Mouse (Mus musculus): ENCODE measurements around the gene Thbs3. TPM values are rescaled to one million over a fixed set of nuclear protein-coding genes. Genes with fewer than 3 reads are reported as not detected.

Thbs3 gene
- polyA plus RNA-seq, 1 experiment from 2014 or later = 48.2 TPM

DNA sequence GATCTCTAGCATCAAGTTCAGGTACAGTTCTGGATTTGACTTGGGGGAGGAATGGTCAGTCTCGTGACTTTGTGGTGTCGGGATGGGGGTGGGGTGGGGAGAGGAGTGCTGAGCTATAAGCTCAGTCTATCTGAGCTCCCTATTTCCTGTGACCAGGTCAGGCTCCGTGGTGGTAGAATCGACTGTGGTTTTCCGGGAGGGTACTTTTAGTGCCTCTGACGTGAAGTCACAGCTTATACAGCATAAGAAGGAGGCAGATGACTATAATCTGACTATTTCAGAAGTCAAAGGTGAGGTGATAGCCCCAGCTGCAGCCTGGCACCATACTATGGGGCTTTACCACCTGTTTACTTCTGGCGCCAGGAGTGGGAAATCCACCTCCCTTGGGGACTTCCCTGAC is 16.4 kb downstream of the Thbs3 start:
- WGBS = 82% methylated on average over 7 of the region's 7 CpGs
- no peak for ATAC-seq (ENCODE audit: low FRiP score, low read depth)
- H3K27me3 ChIP-seq (replicated peaks) = no peaks in the 10 kb centered on the region; the same call in 1 of the 2 replicates

DNA sequence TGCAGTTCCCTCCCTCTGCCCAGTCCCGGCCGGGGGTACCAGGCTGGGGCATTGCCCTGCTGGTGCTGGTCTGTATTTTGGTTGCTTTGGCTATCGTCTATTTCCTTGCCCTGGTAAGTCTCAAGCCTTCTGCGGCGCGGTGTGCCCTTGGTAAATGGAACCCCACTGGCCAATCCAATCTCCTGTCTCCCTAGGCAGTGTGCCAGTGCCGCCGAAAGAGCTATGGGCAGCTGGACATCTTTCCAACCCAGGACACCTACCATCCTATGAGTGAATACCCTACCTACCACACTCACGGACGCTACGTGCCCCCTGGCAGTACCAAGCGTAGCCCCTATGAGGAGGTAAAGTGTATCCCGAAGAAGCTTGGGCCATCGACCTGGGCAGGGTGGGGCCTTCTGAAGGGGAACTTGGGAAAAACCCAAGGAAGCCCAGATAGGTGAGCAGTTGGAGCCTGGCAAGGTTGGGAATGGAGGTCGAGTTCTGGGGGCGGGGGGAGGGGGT is 16.8 kb downstream of the Thbs3 start:
- no peak for ATAC-seq (ENCODE audit: low FRiP score, low read depth)
- no peak overlapping the region for H3K9ac ChIP-seq
- H3K36me3 ChIP-seq = peaks cover 35% of the 10 kb centered on the region
- 77% methylated on average over 16 of the region's 16 CpGs for WGBS
- H3K27ac ChIP-seq = no peak overlapping the region
- H3K4me1 ChIP-seq = peaks cover 23% of the 10 kb centered on the region
- no peaks in the 10 kb centered on the region; the same call in 1 of the 2 replicates for H3K27me3 ChIP-seq (replicated peaks)
- no peaks in the 10 kb centered on the region for H3K9me3 ChIP-seq
- no peak overlapping the region for H3K4me2 ChIP-seq (replicated peaks)
- no peak overlapping the region for H3K4me3 ChIP-seq

More for the DNA sequence above, 16.4 kb downstream of the Thbs3 start:
- Histone ChIP-seq H3K9ac (no peak overlapping the region), H3K4me1 (peaks cover 28% of the 10 kb centered on the region), H3K4me3 (no peak overlapping the region), H3K9me3 (no peaks in the 10 kb centered on the region), H3K4me2 (replicated peaks) (no peak overlapping the region), H3K36me3 (peaks cover 31% of the 10 kb centered on the region), H3K27ac (no peak overlapping the region)

DNA sequence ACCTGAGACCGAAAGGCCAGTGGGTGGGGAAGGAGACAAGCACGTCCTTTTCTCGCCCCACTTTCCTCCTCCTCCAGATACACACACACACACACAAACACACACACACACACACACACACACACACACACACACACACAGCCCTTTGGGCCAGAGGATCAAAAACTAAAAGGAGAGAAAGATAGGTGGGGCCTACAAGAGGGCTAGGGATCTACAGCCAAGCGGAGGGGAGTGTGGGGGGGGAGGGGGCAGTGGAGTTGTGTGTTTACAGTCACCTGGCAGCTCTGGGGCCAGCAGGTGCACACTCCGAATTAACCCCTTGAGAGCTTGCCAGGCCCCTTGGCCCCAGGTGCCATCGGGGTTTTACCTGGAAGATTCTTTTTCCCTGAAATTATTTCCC is 17.6 kb downstream of the Thbs3 start:
- Histone ChIP-seq H3K4me2 (replicated peaks) (no peak overlapping the region), H3K4me1 (peaks cover 17% of the 10 kb centered on the region), H3K27me3 (replicated peaks) (no peaks in the 10 kb centered on the region; the same call in 1 of the 2 replicates), H3K4me3 (no peak overlapping the region), H3K9ac (no peak overlapping the region), H3K27ac (no peak overlapping the region), H3K9me3 (no peaks in the 10 kb centered on the region), H3K36me3 (peaks cover 41% of the 10 kb centered on the region)
- ATAC-seq (ENCODE audit: low FRiP score, low read depth) = no peak
- 73% methylated on average over 6 of the region's 6 CpGs for whole genome bisulfite sequencing

DNA sequence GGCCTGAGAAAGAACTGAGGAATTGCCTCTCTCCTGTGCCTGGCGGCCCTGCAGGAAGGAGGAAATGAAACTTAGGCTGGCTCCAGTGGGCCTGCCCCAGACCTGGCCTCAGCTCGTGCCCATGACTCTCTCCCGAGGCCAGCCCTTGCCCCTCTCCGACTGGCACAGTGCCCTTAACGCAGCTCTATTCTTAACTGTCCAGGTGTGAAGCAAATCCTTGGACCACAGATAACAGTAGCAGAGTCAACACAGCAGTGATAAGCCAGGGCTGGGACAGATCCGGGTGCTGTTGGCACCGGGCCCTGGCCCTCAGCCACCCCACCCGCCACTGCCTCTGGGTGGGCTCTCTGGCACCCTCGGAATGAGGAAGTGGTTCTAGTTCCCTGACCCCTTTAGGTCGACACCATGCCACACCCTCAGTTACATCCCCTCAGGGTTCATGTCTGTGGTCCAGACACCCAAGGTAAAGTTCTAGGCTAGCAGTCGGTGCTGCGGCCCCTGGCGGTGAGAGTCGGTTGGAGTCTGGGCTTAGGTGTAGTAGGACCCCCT is 18.7 kb downstream of the Thbs3 start:
- Histone ChIP-seq H3K9me3 (no peaks in the 10 kb centered on the region), H3K4me1 (peaks cover 8% of the 10 kb centered on the region), H3K9ac (no peak overlapping the region), H3K27ac (no peak overlapping the region), H3K4me2 (replicated peaks) (no peak overlapping the region), H3K4me3 (no peak overlapping the region), H3K27me3 (replicated peaks) (no peaks in the 10 kb centered on the region; the same call in 1 of the 2 replicates), H3K36me3 (peaks cover 51% of the 10 kb centered on the region)
- ATAC-seq (ENCODE audit: low FRiP score, low read depth) = no peak
- WGBS = 87% methylated on average over 14 of the region's 14 CpGs

DNA sequence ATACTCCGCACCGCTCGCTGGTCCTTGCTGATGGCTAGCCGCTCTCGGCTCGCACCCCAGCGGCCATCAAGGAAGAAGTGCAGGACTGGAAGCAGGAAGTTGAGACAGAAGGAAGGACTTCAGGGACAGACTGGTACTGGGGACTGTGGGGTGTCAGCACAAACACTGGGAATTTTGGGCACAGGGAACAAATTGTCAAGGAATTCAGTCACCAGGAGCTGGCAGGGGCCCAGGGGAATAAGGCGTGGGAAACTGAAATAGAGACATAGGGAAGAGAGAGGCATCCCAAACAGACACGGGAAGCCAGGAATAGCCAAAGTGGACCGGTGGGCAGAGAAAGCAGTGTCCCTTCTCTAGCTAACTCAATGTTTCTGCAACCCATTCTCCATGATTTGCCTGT is 21.5 kb downstream of the Thbs3 start:
- Histone ChIP-seq H3K4me1 (no peaks in the 10 kb centered on the region), H3K9me3 (no peaks in the 10 kb centered on the region), H3K27me3 (replicated peaks) (no peaks in the 10 kb centered on the region), H3K4me3 (no peak overlapping the region), H3K9ac (no peak overlapping the region), H3K36me3 (peaks cover 74% of the 10 kb centered on the region), H3K4me2 (replicated peaks) (no peak overlapping the region), H3K27ac (no peak overlapping the region)
- WGBS = 93% methylated on average over 10 of the region's 10 CpGs
- no peak for ATAC-seq (ENCODE audit: low FRiP score, low read depth)

DNA sequence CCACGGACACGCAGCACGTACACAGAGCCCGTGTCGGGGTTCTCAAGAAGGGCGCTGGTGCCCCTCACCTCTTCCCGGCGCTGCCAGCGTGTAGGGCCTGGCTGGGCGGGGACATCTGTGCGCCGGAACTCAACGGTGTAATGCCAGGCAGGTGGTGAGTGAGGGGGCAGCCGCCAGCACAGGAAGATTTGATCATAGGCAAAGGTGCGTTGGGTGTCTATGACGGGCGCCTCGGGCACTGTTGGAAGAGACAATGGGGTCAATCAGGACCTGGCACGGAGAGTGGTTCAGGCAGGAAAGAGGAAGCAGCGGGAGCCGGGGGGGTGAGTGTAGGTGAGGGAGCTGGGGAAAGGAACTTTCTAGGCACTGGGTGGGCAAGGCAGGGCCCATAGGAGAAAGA is 22.7 kb downstream of the Thbs3 start:
- Histone ChIP-seq H3K4me1 (no peaks in the 10 kb centered on the region), H3K4me2 (replicated peaks) (no peak overlapping the region), H3K9ac (no peak overlapping the region), H3K9me3 (no peaks in the 10 kb centered on the region), H3K27ac (no peak overlapping the region), H3K36me3 (peaks cover 82% of the 10 kb centered on the region), H3K27me3 (replicated peaks) (no peaks in the 10 kb centered on the region), H3K4me3 (no peak overlapping the region)
- 94% methylated on average over 21 of the region's 21 CpGs for WGBS
- no peak for ATAC-seq (ENCODE audit: low FRiP score, low read depth)

DNA sequence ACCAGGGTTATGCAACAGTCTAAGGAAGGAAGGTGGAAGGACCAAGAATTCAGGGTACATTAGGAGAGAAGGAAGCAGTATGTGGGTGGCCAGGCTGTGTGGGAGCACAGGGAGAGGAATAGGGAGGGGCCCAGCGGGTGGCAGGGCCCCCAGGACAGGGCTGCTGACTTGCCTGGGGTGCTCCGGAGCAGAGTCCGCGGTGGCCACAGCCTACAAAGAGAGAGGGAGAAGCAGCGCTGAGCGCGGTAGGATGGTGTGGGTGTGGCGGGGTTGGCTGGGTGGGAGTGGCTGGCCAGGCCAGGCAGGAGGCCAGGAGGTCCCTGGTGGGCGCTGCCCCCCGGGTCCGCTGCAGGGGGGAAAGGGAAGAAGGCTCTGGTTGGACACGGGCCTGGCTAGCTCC is 23.5 kb downstream of the Thbs3 start:
- no peak overlapping the region for H3K4me2 ChIP-seq (replicated peaks)
- peaks cover 4% of the 10 kb centered on the region for H3K4me1 ChIP-seq
- H3K4me3 ChIP-seq = no peak overlapping the region
- H3K27ac ChIP-seq = no peak overlapping the region
- H3K36me3 ChIP-seq = peaks cover 79% of the 10 kb centered on the region
- H3K27me3 ChIP-seq (replicated peaks) = no peaks in the 10 kb centered on the region
- H3K9me3 ChIP-seq = no peaks in the 10 kb centered on the region
- H3K9ac ChIP-seq = no peak overlapping the region
- ATAC-seq (ENCODE audit: low FRiP score, low read depth) = no peak
- WGBS = 80% methylated on average over 11 of the region's 12 CpGs

DNA sequence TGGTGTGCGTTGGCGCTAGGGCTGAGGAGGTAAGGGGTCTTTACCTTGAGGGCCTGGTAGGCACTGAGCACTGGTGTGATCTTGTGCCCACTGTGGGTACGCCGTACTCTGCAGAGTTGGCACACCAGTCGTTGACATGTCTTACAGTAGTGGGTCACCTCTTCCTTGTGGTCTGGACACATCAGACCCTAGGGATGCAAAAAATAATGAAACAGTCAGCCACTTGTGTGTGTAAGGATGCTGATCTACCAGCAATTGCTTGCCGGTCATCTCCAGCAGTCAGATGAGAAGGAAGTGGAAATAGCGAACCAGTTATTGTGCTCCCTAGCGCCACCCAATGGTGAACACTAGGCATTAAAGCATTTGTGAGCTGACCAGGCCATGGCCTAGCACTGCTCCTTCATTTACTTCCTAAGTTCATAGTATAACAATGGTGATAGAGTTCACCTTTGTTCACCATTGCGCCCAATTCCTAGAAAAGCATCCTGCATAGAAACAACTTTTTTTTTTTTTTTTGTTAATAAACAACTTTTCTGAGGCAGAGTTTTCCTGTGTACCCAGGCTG is 27.4 kb downstream of the Thbs3 start:
- Histone ChIP-seq H3K27ac (no peak overlapping the region), H3K36me3 (peaks cover 43% of the 10 kb centered on the region), H3K4me2 (replicated peaks) (no peak overlapping the region), H3K4me1 (peaks cover 31% of the 10 kb centered on the region), H3K27me3 (replicated peaks) (no peaks in the 10 kb centered on the region), H3K4me3 (no peak overlapping the region), H3K9ac (no peak overlapping the region), H3K9me3 (no peaks in the 10 kb centered on the region)
- no peak for ATAC-seq (ENCODE audit: low FRiP score, low read depth)
- WGBS = 77% methylated on average over 9 of the region's 9 CpGs

DNA sequence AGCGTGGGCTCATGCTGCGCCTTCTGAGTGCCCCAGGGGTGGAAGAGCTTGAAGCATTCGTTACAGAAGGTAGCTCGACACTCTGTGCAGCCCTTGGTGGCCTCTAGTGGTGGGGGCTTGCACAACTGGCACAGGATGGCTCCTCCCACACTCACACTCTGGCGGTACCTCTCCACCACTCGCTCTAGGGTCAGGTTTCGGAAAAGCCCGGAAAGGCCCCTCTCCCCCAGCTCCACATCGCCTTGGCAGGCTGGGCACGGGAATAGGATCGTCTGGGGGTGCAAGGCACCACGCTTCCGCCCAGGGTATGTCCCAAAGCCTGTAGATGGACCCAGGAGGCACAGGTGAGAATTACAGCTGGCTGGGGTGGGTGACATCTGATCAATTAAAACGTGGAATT is 28.6 kb downstream of the Thbs3 start:
- Histone ChIP-seq H3K27me3 (replicated peaks) (no peaks in the 10 kb centered on the region), H3K4me1 (peaks cover 37% of the 10 kb centered on the region), H3K36me3 (peaks cover 31% of the 10 kb centered on the region), H3K4me3 (peak overlapping the region; percentile 49), H3K4me2 (replicated peaks) (peak overlapping the region; percentile 83), H3K27ac (no peak overlapping the region), H3K9me3 (no peaks in the 10 kb centered on the region), H3K9ac (peak overlapping the region; percentile 69)
- 16% methylated on average over 14 of the region's 14 CpGs for WGBS
- ATAC-seq (ENCODE audit: low FRiP score, low read depth) = no peak

DNA sequence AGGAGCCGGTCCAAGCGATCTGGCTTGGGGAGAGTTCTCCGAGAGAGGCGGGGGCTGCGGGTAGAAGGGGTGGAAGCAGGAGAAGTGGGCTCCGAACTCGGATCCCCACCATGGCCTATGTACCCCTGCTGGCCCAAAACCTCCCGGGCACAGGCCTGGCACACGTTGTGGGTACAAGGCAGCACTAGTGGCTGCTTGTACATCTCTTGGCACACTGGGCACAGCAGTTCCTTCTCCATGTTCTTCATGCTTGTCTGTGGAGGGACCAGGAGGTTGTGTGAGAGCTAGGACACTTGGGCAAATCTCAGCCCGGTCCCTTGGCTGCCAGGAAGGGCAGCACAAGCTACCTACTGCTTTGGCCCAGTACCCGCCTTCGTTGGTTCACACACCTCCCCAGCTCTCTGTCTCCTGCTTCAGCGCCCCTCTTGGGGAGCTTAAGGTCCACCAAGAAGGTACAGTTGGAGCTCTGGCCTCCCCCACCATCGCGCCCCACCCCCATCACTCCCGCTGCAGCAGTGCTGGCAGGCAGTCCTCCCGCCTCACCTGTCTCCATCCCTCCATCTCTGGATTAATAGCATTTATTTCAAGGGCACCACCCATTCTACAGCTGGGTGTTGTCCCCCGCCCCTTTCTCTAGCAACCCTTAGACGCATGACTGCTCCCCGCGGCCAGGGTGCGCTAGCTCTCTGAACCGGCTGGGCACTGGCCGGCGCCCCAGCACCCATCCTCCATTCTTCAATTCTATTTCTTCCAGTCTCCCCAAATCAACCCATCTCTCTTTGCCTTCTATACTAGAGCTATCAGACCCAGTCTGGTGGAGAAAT is 29.4 kb downstream of the Thbs3 start:
- ATAC-seq (ENCODE audit: low FRiP score, low read depth) = peak; percentile 35
- WGBS = 15% methylated on average over 25 of the region's 25 CpGs

DNA sequence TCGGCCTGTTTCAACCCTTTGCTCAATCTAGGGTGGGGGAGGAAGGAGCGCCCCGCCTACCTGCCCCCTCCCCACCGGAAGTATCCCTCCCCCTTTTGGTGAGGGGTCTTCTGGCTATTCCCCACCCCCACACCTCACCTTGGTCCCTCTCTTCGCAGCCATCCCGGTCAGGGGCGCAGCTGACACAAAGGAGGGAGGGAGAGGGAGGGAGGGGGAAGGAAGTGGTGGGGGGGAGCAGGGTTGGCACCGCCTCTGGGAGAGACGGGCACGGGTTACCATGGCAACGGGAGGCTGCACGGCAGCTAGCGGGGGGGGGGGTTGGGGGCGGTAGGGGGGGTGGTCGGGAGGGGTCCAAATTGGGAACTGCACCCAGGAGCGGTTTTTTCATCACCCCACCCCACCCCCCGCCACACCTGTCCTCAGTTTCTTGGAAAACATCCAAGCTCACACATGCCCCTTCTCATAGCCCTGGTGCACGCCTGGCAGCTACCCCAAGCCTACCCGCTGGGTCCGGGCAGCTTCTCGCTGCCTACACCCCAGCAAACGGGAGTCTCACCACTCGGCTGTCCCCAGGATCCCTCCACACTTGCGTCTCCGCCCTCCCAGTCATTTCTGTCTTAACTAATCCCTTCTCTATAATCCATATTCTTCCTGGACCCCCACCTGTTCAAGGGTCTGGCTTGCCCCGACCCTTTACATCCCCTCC is 30.2 kb downstream of the Thbs3 start:
- H3K4me1 ChIP-seq = peaks cover 37% of the 10 kb centered on the region
- H3K9ac ChIP-seq = peak overlapping the region; percentile 69
- H3K9me3 ChIP-seq = no peaks in the 10 kb centered on the region
- H3K27me3 ChIP-seq (replicated peaks) = no peaks in the 10 kb centered on the region
- peak overlapping the region; percentile 83 for H3K4me2 ChIP-seq (replicated peaks)
- under 1% methylated on average over 23 of the region's 26 CpGs for WGBS
- ATAC-seq (ENCODE audit: low FRiP score, low read depth) = peak; percentile 46
- peaks cover 31% of the 10 kb centered on the region for H3K36me3 ChIP-seq
- peak overlapping the region; percentile 74 for H3K27ac ChIP-seq
- peak overlapping the region; percentile 49 for H3K4me3 ChIP-seq

More for the DNA sequence above, 29.4 kb downstream of the Thbs3 start:
- peaks cover 31% of the 10 kb centered on the region for H3K36me3 ChIP-seq
- H3K27ac ChIP-seq = peak overlapping the region; percentile 74
- no peaks in the 10 kb centered on the region for H3K27me3 ChIP-seq (replicated peaks)
- peak overlapping the region; percentile 69 for H3K9ac ChIP-seq
- H3K4me3 ChIP-seq = peak overlapping the region; percentile 49
- H3K9me3 ChIP-seq = no peaks in the 10 kb centered on the region
- H3K4me1 ChIP-seq = peaks cover 37% of the 10 kb centered on the region
- peak overlapping the region; percentile 83 for H3K4me2 ChIP-seq (replicated peaks)

DNA sequence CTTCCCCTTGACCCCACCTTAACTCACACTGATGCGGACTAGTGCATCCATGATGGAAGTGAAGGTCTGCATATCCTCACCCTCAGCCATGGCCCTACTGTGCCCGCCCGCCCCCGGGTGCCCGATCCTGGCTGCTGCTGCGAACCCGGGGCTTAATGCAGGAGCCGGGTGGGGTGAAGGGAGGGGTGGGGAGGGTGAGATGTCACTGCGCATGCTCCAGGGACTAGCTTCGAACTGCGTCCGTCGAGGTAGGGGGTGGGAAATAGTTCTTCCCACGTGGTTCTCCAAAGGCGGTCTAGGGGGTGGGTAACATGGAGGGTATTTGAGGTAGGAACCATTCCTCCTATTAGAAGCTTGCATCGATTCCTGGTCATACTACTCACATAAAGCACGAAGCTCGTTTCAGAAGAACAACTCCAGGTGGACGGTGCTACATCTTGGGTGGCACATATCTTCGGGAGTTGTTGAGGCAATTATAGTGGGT is 30.8 kb downstream of the Thbs3 start, which contains the start of gene Krtcap2:
Gene Krtcap2 (plus strand): TSS at position 279 of the 484 bp plus-strand sequence.
- H3K9ac ChIP-seq = peak within 1 kb of the TSS; percentile 76
- H3K4me3 ChIP-seq = peak within 1 kb of the TSS; percentile 66
- peak; percentile 45 for ATAC-seq (ENCODE audit: low FRiP score, low read depth)
- H3K9me3 ChIP-seq = no peaks in the 10 kb centered on the region
- 4% methylated on average over 20 of the region's 20 CpGs for WGBS
- peak within 1 kb of the TSS; percentile 83 for H3K4me2 ChIP-seq (replicated peaks)
- H3K27ac ChIP-seq = peak within 1 kb of the TSS; percentile 74
- no peaks in the 10 kb centered on the region for H3K27me3 ChIP-seq (replicated peaks)
- H3K4me1 ChIP-seq = peaks cover 43% of the 10 kb centered on the region
- H3K36me3 ChIP-seq = peaks cover 25% of the 10 kb centered on the region
